Mouse (Mus musculus) thymus, adult 2 months (tissue): Measurements from ENCODE around the gene Bcl7c.

Source experiments
- CTCF ChIP-seq: fragments of 200-500 bp; IDR thresholded peaks from 2 replicates; pipeline ENCODE4 v1.5.1; 2012; ENCODE audit warnings: mild to moderate bottlenecking, control low read depth, low read length, moderate library complexity, borderline replicate concordance; ENCODE audit not compliant: control insufficient read depth, poor library complexity, insufficient read depth; ENCODE audit errors: extremely low read depth
- POLR2A ChIP-seq: fragments of 200-500 bp; IDR thresholded peaks from 2 replicates; pipeline ENCODE4 v1.6.1; 2012; ENCODE audit warnings: mild to moderate bottlenecking, low read length, control low read depth, moderate library complexity; ENCODE audit not compliant: control insufficient read depth, poor library complexity, insufficient read depth; ENCODE audit errors: extremely low read depth

DNA sequence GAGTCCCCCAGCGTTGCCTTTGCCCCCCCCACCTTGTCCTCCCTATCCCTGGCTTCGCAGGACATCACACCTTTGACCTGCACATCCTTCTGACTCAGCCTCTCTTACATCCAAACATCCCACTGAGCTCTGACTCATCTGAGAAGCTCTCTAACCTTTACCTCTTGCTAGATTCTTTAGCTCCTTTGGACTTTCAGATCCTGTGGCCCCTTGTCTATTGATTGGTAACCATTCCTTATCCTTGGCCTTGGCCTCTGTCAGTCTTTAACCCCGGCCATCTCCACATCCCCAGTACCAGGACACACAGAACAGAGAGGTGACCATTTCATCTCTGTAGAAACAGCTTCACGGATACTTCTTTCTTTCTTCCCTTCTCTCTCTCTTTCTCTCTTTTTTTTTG, 21.4 kb upstream of the Bcl7c start:
- TF ChIP-seq CTCF: no peak
- no peak for TF ChIP-seq POLR2A
